Mouse (Mus musculus): ENCODE measurements around the gene Rcan3. TPM values are rescaled to one million over a fixed set of nuclear protein-coding genes. Genes with fewer than 3 reads are reported as not detected.

Rcan3 gene
- polyA plus RNA-seq, 1 experiment from 2014 or later: 14.1 TPM

DNA sequence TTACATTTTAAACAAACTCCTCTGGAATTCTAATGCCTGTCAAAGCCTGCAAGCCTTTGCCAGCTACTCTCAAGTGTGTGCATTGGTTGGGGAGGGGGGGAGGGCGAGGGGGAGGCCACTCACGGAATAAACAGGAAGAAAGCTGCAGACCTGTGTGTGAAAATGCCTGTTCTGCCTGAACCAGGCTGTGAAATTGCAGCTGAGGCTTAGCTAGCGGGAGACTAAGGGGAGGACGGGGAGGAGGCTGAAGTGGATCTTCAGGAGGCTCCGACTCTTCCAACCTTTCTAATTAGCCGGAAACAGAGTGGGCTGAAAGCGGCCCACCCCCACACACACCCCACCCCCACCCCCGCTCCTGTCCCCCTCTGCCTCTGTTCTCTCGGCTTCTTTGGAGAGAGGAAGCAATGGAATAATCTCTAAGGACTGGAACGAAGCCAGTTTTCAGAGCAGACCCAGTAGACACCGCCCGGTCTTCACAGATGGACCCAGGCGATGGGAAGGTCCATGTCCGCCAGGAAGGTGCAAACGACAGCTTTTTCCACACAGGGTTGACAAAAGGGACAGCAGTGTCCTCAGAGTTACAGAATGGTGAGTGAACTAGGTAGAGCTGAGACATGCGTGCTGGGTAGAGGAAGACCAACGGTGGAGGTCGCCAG, 17.8 kb upstream of the Rcan3 start:
- no peaks in the 10 kb centered on the region for H3K9me3 ChIP-seq (ENCODE audit: low read depth, low read length)
- H3K27me3 ChIP-seq (ENCODE audit: insufficient read depth, low read length): no peaks in the 10 kb centered on the region
- WGBS: 15% methylated on average over 18 of the region's 18 CpGs
- H3K4me1 ChIP-seq (ENCODE audit: insufficient read depth): peaks cover 12% of the 10 kb centered on the region
- TF ChIP-seq CTCF (IDR thresholded peaks at IDR 0.05; ENCODE audit: low read depth): no peak
- no peak overlapping the region; the same call in 1 of the 2 replicates for H3K9ac ChIP-seq
- H3K4me2 ChIP-seq: peak overlapping the region; percentile 48
- DNase-seq (peak; percentile 79), ATAC-seq (ENCODE audit: insufficient read depth) (peak; percentile 81)
- peak overlapping the region; percentile 73 for H3K27ac ChIP-seq (ENCODE audit: low read depth)
- no peaks in the 10 kb centered on the region for H3K36me3 ChIP-seq (ENCODE audit: insufficient read depth)
- peak overlapping the region; percentile 1; the same call in 1 of the 2 replicates for H3K4me3 ChIP-seq (ENCODE audit: low read depth, low read length)

- WGBS: 70% methylated on average over 5 of the region's 5 CpGs
These were observed 8.8 kb upstream of the Rcan3 start for GRCm38 (mm10) chr4:135442473-135442872.

GRCm38 (mm10) chr4:135439904-135440522, 6.4 kb upstream of the Rcan3 start:
- Histone ChIP-seq H3K9ac (no peak overlapping the region), H3K36me3 (ENCODE audit: insufficient read depth) (no peaks in the 10 kb centered on the region), H3K27me3 (ENCODE audit: insufficient read depth, low read length) (no peaks in the 10 kb centered on the region), H3K27ac (ENCODE audit: low read depth) (0 out of 2 replicates have a peak overlapping the region, but pooled peaks have one; percentile 71), H3K4me3 (ENCODE audit: low read depth, low read length) (no peak overlapping the region), H3K4me1 (ENCODE audit: insufficient read depth) (no peaks in the 10 kb centered on the region), H3K4me2 (no peak overlapping the region; the same call in 1 of the 2 replicates), H3K9me3 (ENCODE audit: low read depth, low read length) (no peaks in the 10 kb centered on the region)
- ATAC-seq (ENCODE audit: insufficient read depth) (no peak), DNase-seq (peak; percentile 71)
- WGBS: 28% methylated on average over 9 of the region's 9 CpGs
- peak; percentile 83 for TF ChIP-seq CTCF (IDR thresholded peaks at IDR 0.05; ENCODE audit: low read depth)

More at GRCm38 (mm10) chr4:135442473-135442872, 8.8 kb upstream of the Rcan3 start:
- DNase-seq: no peak
- no peak overlapping the region for H3K9ac ChIP-seq
- H3K9me3 ChIP-seq (ENCODE audit: low read depth, low read length): no peaks in the 10 kb centered on the region
- no peak for ATAC-seq (ENCODE audit: insufficient read depth)
- no peaks in the 10 kb centered on the region for H3K27me3 ChIP-seq (ENCODE audit: insufficient read depth, low read length)
- TF ChIP-seq CTCF (IDR thresholded peaks at IDR 0.05; ENCODE audit: low read depth): no peak
- no peaks in the 10 kb centered on the region for H3K4me1 ChIP-seq (ENCODE audit: insufficient read depth)
- no peak overlapping the region for H3K27ac ChIP-seq (ENCODE audit: low read depth)
- no peak overlapping the region for H3K4me3 ChIP-seq (ENCODE audit: low read depth, low read length)
- H3K36me3 ChIP-seq (ENCODE audit: insufficient read depth): no peaks in the 10 kb centered on the region
- H3K4me2 ChIP-seq: no peak overlapping the region

- peak; percentile 88 for DNase-seq
- Histone ChIP-seq H3K9ac (no peak overlapping the region), H3K9me3 (ENCODE audit: low read depth, low read length) (no peaks in the 10 kb centered on the region), H3K27me3 (ENCODE audit: insufficient read depth, low read length) (no peaks in the 10 kb centered on the region), H3K36me3 (ENCODE audit: insufficient read depth) (no peaks in the 10 kb centered on the region), H3K4me3 (ENCODE audit: low read depth, low read length) (no peak overlapping the region), H3K4me1 (ENCODE audit: insufficient read depth) (no peaks in the 10 kb centered on the region), H3K27ac (ENCODE audit: low read depth) (peak overlapping the region; percentile 71), H3K4me2 (peak overlapping the region; percentile 39)
- 4% methylated on average over 15 of the region's 15 CpGs for WGBS
- TF ChIP-seq CTCF (IDR thresholded peaks at IDR 0.05; ENCODE audit: low read depth): no peak
- peak; percentile 94 for ATAC-seq (ENCODE audit: insufficient read depth)
These were observed 5.6 kb upstream of the Rcan3 start for GRCm38 (mm10) chr4:135439188-135439647.

DNA sequence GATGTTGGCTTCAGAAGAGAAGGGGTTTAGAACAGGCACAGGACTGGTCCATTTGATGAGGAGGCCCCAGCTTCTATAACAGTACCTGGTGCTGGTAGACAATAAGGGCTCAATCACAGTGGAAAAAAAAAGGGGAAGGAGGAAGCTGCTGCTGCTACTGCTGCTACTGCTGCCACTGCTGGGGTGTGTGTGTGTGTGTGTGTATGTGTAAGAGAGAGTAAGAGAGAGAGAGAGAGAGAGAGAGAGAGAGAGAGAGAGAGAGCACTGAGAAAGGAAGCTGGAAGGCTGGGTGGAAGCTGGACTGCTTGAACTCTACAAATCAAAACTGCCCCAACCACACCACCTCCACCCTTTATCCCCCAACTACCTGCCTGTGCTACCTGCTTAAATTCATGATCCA, 4.3 kb upstream of the Rcan3 start:
- TF ChIP-seq CTCF (IDR thresholded peaks at IDR 0.05; ENCODE audit: low read depth): no peak
- peaks cover 2% of the 10 kb centered on the region; the same call in 1 of the 2 replicates for H3K4me1 ChIP-seq (ENCODE audit: insufficient read depth)
- no peaks in the 10 kb centered on the region for H3K36me3 ChIP-seq (ENCODE audit: insufficient read depth)
- H3K9ac ChIP-seq: no peak overlapping the region
- no peak overlapping the region for H3K4me3 ChIP-seq (ENCODE audit: low read depth, low read length)
- H3K27ac ChIP-seq (ENCODE audit: low read depth): no peak overlapping the region
- ATAC-seq (ENCODE audit: insufficient read depth): no peak
- H3K4me2 ChIP-seq: no peak overlapping the region
- no peaks in the 10 kb centered on the region for H3K9me3 ChIP-seq (ENCODE audit: low read depth, low read length)
- no peak for DNase-seq
- H3K27me3 ChIP-seq (ENCODE audit: insufficient read depth, low read length): no peaks in the 10 kb centered on the region

- no peak for TF ChIP-seq CTCF (IDR thresholded peaks at IDR 0.05; ENCODE audit: low read depth)
- H3K27me3 ChIP-seq (ENCODE audit: insufficient read depth, low read length): no peaks in the 10 kb centered on the region
- H3K4me3 ChIP-seq (ENCODE audit: low read depth, low read length): no peak overlapping the region
- no peaks in the 10 kb centered on the region for H3K9me3 ChIP-seq (ENCODE audit: low read depth, low read length)
- ATAC-seq (ENCODE audit: insufficient read depth): no peak
- H3K27ac ChIP-seq (ENCODE audit: low read depth): no peak overlapping the region
- no peak overlapping the region for H3K4me2 ChIP-seq
- WGBS: 48% methylated on average over 13 of the region's 13 CpGs
- peak; percentile 55 for DNase-seq
- H3K4me1 ChIP-seq (ENCODE audit: insufficient read depth): peaks cover 4% of the 10 kb centered on the region; the same call in 1 of the 2 replicates
- no peaks in the 10 kb centered on the region for H3K36me3 ChIP-seq (ENCODE audit: insufficient read depth)
- no peak overlapping the region for H3K9ac ChIP-seq
These were observed 2.6 kb upstream of the Rcan3 start for GRCm38 (mm10) chr4:135436291-135436690.

GRCm38 (mm10) chr4:135434395-135434789, 739 bp upstream of the Rcan3 start:
- H3K4me3 ChIP-seq (ENCODE audit: low read depth, low read length): peak overlapping the region; percentile 70
- H3K9me3 ChIP-seq (ENCODE audit: low read depth, low read length): no peaks in the 10 kb centered on the region
- WGBS: 20% methylated on average over 11 of the region's 11 CpGs
- DNase-seq: no peak
- no peaks in the 10 kb centered on the region for H3K27me3 ChIP-seq (ENCODE audit: insufficient read depth, low read length)
- H3K9ac ChIP-seq: peak overlapping the region; percentile 49
- peaks cover 4% of the 10 kb centered on the region; the same call in 1 of the 2 replicates for H3K4me1 ChIP-seq (ENCODE audit: insufficient read depth)
- H3K36me3 ChIP-seq (ENCODE audit: insufficient read depth): no peaks in the 10 kb centered on the region
- H3K4me2 ChIP-seq: peak overlapping the region; percentile 93
- no peak overlapping the region for H3K27ac ChIP-seq (ENCODE audit: low read depth)
- no peak; the same call in 1 of the 2 replicates for ATAC-seq (ENCODE audit: insufficient read depth)
- no peak for TF ChIP-seq CTCF (IDR thresholded peaks at IDR 0.05; ENCODE audit: low read depth)
